In genomic region chr4:144929811-144930221, GRCm38 (mm10) we compare ENCODE assay signal across 8 mouse cellular contexts. TPM values are rescaled to one million over a fixed set of nuclear protein-coding genes. Genes with fewer than 3 reads are reported as not detected.
A peak's percentile ranks its signal among the peaks of the same experiment; 100 is the strongest.
DNase-seq lines count a peak whose midpoint lies in the region; ATAC-seq and TF ChIP-seq lines count a peak whose summit lies in the region.

No protein-coding gene starts in this region.

- no peaks in the 10 kb centered on the region for H3K27me3 ChIP-seq in limb, embryonic 14.5 days (ENCODE audit: control insufficient read depth, insufficient read depth, low read length)

- no peaks in the 10 kb centered on the region for H3K9me3 ChIP-seq in limb, embryonic 14.5 days (ENCODE audit: control insufficient read depth, low read length)

- ATAC-seq in limb, embryonic 14.5 days (ENCODE audit: low FRiP score, low read depth): no peak

- no peak for TF ChIP-seq POLR2A in limb, embryonic 14.5 days (IDR thresholded peaks at IDR 0.05; ENCODE audit: borderline replicate concordance, extremely low read depth, insufficient read depth, insufficient read length)

- no peak overlapping the region for H3K4me3 ChIP-seq in limb, embryonic 14.5 days (replicated peaks; ENCODE audit: low read length)

- no peak overlapping the region for H3K4me2 ChIP-seq in limb, embryonic 14.5 days (replicated peaks; ENCODE audit: low read depth, low read length, severe bottlenecking)

- 90% methylated on average over 1 of the region's 1 CpGs for WGBS in limb, embryonic 14.5 days

- peak; percentile 61 for DNase-seq in layer of hippocampus, adult 11-12 months (ENCODE audit: low spot score)
- DNase-seq in layer of hippocampus, adult 9-10 months (ENCODE audit: low spot score): no peak
- peak; percentile 85 to 92 for DNase-seq in cerebellum, postnatal 10 days
- DNase-seq in heart, adult 11 months: peak; percentile 98
- DNase-seq in kidney, adult 8-10 months: peak; percentile 93 to 94
- DNase-seq in limb, embryonic 14.5 days (ENCODE audit: low spot score): no peak
- DNase-seq in right cerebral cortex, postnatal 10 days (ENCODE audit: low spot score in 2 of 2): peak; percentile 86 to 87
- DNase-seq in T-cell, adult 2 months (ENCODE audit: low spot score): no peak

- H3K9ac ChIP-seq in limb, embryonic 14.5 days (ENCODE audit: low read depth, low read length, severe bottlenecking): no peak overlapping the region

- peak overlapping the region; percentile 52 for H3K27ac ChIP-seq in limb, embryonic 14.5 days (replicated peaks; ENCODE audit: low read depth, low read length)

- peaks cover 30% of the 10 kb centered on the region for H3K36me3 ChIP-seq in limb, embryonic 14.5 days (ENCODE audit: control insufficient read depth, insufficient read depth, low read length)

- peaks cover 13% of the 10 kb centered on the region for H3K4me1 ChIP-seq in limb, embryonic 14.5 days (ENCODE audit: control insufficient read depth, insufficient read depth, low read length)

RNA-seq across cellular contexts. Expression of gene Dhrs3, which starts 37.2 kb away (rescaled TPM):
- polyA plus RNA-seq in limb, embryonic 14.5 days (2012; rRNA removed): 69.7 and 80.0 TPM in 2 replicates
- polyA plus RNA-seq in limb, embryonic 14.5 days (2014; fragmentation: Nextera tagmentation; extraction: Ambion mirVana): 121 and 134 TPM in 2 replicates

Comparison
In these comparisons a context has a peak if more than half of its experiments do, and no peak if none do; other contexts are left out.
1. DNase-seq: peak in layer of hippocampus, adult 11-12 months (single experiment), cerebellum, postnatal 10 days (2 of 2), heart, adult 11 months (single experiment), kidney, adult 8-10 months (2 of 2) and right cerebral cortex, postnatal 10 days (2 of 2); none in layer of hippocampus, adult 9-10 months (single experiment), limb, embryonic 14.5 days (single experiment) and T-cell, adult 2 months (single experiment).